Mouse (Mus musculus) T-helper 17 cell (primary cell): ENCODE measurements at regions not wholly inside any gene's neighbourhood (a gene's known extent, or its start where the extent isn't known, plus 50 kb on each side); places are given as distances from the start of the nearest gene placed in this dataset.

Experiments used
- in situ Hi-C, 2 experiments: fragments of 300-600 bp; cut with MboI, MseI; formaldehyde crosslinking; loops; 1 replicate in 1 of 2; 2 replicates in 1 of 2; pipeline ENCODE4 v1.15.1; 2025; ENCODE audit warnings: high pct_unique_total_duplicates in 2 of 2

DNA sequence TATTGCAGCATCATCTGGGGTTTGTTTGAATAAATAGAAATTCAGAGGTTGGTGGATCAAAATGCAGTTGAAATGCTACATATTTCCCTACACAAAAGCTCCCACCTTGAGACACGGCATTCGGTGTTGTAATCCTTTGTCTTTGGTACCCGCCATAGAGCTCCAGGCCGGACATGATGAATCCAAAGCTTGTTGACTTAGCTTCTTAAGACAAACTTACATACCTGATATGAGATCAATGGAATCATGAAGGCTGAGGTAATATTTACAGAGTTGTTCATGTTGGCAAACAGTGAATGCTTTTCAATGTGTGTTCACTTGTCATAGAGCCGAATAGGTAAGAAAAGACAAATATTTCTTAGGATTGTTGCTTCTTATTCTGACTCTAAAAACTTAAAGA is 51.2 kb upstream of the Pthlh start:
- in situ Hi-C loops = no loop called here
